Mouse (Mus musculus): Measurements from ENCODE around the gene Stx18. TPM values are rescaled to one million over a fixed set of nuclear protein-coding genes. Genes with fewer than 3 reads are reported as not detected.

Stx18 gene
- polyA plus RNA-seq, 1 experiment = 15.3 TPM

DNA sequence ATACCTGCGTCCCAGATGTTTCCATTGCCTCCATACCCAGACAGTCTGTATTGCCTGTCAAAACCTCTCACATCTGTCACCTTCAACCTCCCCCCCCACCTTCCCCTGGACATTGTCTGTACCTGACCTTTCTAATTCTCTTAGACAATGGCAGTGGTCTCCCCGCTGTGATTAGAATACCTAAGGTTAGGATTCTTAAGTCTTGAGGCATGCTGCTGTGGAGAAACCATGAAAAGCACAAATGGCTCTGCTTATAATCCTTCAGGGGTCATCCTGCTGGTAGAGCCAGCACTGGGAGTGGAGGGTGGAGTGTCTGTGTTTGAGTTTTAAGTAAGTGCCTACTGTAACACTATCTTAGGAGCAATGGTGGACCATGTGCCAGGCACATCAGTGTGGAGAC is 64.4 kb downstream of the Stx18 start:
- Histone ChIP-seq H3K4me1 (ENCODE audit: control insufficient read depth, insufficient read depth, low read length) (no peaks in the 10 kb centered on the region), H3K36me3 (ENCODE audit: control insufficient read depth, insufficient read depth, low read length, poor library complexity, severe bottlenecking) (no peaks in the 10 kb centered on the region), H3K9me3 (replicated peaks; ENCODE audit: control insufficient read depth, insufficient read depth, low read length, poor library complexity, severe bottlenecking) (no peaks in the 10 kb centered on the region), H3K27me3 (ENCODE audit: control insufficient read depth, insufficient read depth, low read length, poor library complexity, severe bottlenecking) (no peaks in the 10 kb centered on the region), H3K4me3 (ENCODE audit: low read depth, low read length) (no peak overlapping the region), H3K27ac (ENCODE audit: insufficient read depth, low read length) (no peak overlapping the region), H3K9ac (ENCODE audit: low read depth, poor library complexity, severe bottlenecking) (no peak overlapping the region)
- TF ChIP-seq CTCF (IDR thresholded peaks at IDR 0.05; ENCODE audit: low read depth, low read length) (no peak), EP300 (IDR thresholded peaks at IDR 0.05; ENCODE audit: insufficient read depth, low read depth, low read length) (no peak), POLR2A (IDR thresholded peaks at IDR 0.05; ENCODE audit: insufficient read depth, low read length) (no peak)

DNA sequence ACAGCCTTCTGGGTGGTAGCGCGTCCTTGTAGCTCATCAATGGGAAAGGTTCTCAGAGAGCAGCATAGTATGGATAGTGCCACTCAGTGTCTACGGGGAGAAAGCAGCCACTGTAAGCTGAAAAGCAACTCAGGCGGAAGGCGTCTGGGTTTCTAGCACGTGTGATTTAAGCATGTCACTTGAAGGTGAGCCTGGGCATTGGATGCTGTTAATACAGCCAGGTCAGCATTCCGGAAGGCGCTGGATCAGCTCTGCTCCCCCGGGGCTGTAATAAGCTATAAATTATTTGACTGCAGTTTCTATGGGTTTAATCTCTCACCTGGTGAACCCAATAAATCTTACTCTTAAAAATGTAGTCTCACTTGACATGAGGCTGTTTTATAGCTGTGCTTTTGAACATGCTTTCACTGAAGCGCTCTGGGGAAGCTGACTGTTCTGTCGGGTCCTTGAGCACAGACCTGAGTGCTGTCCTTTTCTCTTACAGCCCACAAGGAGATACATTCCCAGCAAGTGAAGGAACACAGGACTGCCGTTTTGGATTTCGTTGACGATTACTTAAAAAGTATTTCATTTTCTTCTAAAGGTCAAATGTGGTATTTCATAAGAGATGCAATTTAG is 67.6 kb downstream of the Stx18 start:
- Histone ChIP-seq H3K27ac (ENCODE audit: insufficient read depth, low read length) (no peak overlapping the region), H3K4me1 (ENCODE audit: control insufficient read depth, insufficient read depth, low read length) (no peaks in the 10 kb centered on the region)
- TF ChIP-seq POLR2A (IDR thresholded peaks at IDR 0.05; ENCODE audit: insufficient read depth, low read length) = no peak
- TF ChIP-seq EP300 (IDR thresholded peaks at IDR 0.05; ENCODE audit: insufficient read depth, low read depth, low read length) = no peak
- TF ChIP-seq CTCF (IDR thresholded peaks at IDR 0.05; ENCODE audit: low read depth, low read length) = no peak

GRCm38 (mm10) chr5:38106807-38107206 is 68.3 kb downstream of the Stx18 start:
- Histone ChIP-seq H3K9me3 (replicated peaks; ENCODE audit: control insufficient read depth, insufficient read depth, low read length, poor library complexity, severe bottlenecking) (no peaks in the 10 kb centered on the region), H3K27ac (ENCODE audit: insufficient read depth, low read length) (no peak overlapping the region), H3K36me3 (ENCODE audit: control insufficient read depth, insufficient read depth, low read length, poor library complexity, severe bottlenecking) (no peaks in the 10 kb centered on the region), H3K27me3 (ENCODE audit: control insufficient read depth, insufficient read depth, low read length, poor library complexity, severe bottlenecking) (no peaks in the 10 kb centered on the region), H3K4me3 (ENCODE audit: low read depth, low read length) (no peak overlapping the region), H3K9ac (ENCODE audit: low read depth, poor library complexity, severe bottlenecking) (no peak overlapping the region), H3K4me1 (ENCODE audit: control insufficient read depth, insufficient read depth, low read length) (no peaks in the 10 kb centered on the region)
- TF ChIP-seq CTCF (IDR thresholded peaks at IDR 0.05; ENCODE audit: low read depth, low read length) (no peak), POLR2A (IDR thresholded peaks at IDR 0.05; ENCODE audit: insufficient read depth, low read length) (no peak), EP300 (IDR thresholded peaks at IDR 0.05; ENCODE audit: insufficient read depth, low read depth, low read length) (no peak)

More for the DNA sequence above, 67.6 kb downstream of the Stx18 start:
- Histone ChIP-seq H3K9me3 (replicated peaks; ENCODE audit: control insufficient read depth, insufficient read depth, low read length, poor library complexity, severe bottlenecking) (no peaks in the 10 kb centered on the region), H3K27me3 (ENCODE audit: control insufficient read depth, insufficient read depth, low read length, poor library complexity, severe bottlenecking) (no peaks in the 10 kb centered on the region), H3K4me3 (ENCODE audit: low read depth, low read length) (no peak overlapping the region), H3K9ac (ENCODE audit: low read depth, poor library complexity, severe bottlenecking) (no peak overlapping the region), H3K36me3 (ENCODE audit: control insufficient read depth, insufficient read depth, low read length, poor library complexity, severe bottlenecking) (no peaks in the 10 kb centered on the region)

- Histone ChIP-seq H3K27ac (ENCODE audit: insufficient read depth, low read length) (no peak overlapping the region), H3K9ac (ENCODE audit: low read depth, poor library complexity, severe bottlenecking) (no peak overlapping the region), H3K4me3 (ENCODE audit: low read depth, low read length) (no peak overlapping the region), H3K27me3 (ENCODE audit: control insufficient read depth, insufficient read depth, low read length, poor library complexity, severe bottlenecking) (no peaks in the 10 kb centered on the region), H3K4me1 (ENCODE audit: control insufficient read depth, insufficient read depth, low read length) (no peaks in the 10 kb centered on the region), H3K36me3 (ENCODE audit: control insufficient read depth, insufficient read depth, low read length, poor library complexity, severe bottlenecking) (no peaks in the 10 kb centered on the region), H3K9me3 (replicated peaks; ENCODE audit: control insufficient read depth, insufficient read depth, low read length, poor library complexity, severe bottlenecking) (no peaks in the 10 kb centered on the region)
- TF ChIP-seq CTCF (IDR thresholded peaks at IDR 0.05; ENCODE audit: low read depth, low read length) = no peak
- TF ChIP-seq EP300 (IDR thresholded peaks at IDR 0.05; ENCODE audit: insufficient read depth, low read depth, low read length) = no peak
- TF ChIP-seq POLR2A (IDR thresholded peaks at IDR 0.05; ENCODE audit: insufficient read depth, low read length) = no peak
These were observed 76.0 kb downstream of the Stx18 start for GRCm38 (mm10) chr5:38114526-38114925.

DNA sequence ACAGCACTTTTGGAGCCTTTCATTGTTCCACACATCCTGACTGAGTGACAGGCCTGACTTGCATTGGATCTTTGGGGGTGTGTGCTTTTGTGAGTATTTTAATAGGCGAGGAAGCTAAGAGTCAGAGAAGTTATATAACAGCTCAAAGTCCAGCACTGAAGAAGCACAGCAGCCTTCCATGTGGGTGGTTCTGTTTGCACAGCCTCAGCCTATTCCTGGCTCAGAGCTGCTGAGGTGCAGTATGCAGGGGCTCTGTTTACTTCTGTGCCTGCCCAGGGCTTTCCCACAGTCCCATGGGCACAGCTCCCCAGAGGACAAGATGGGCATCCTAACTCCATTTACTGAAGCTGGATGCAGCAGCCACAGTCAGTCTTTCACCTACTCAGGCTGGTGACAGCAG is 78.5 kb downstream of the Stx18 start:
- Histone ChIP-seq H3K27ac (ENCODE audit: insufficient read depth, low read length) (no peak overlapping the region), H3K9me3 (replicated peaks; ENCODE audit: control insufficient read depth, insufficient read depth, low read length, poor library complexity, severe bottlenecking) (no peaks in the 10 kb centered on the region), H3K9ac (ENCODE audit: low read depth, poor library complexity, severe bottlenecking) (no peak overlapping the region), H3K4me3 (ENCODE audit: low read depth, low read length) (no peak overlapping the region), H3K4me1 (ENCODE audit: control insufficient read depth, insufficient read depth, low read length) (no peaks in the 10 kb centered on the region), H3K36me3 (ENCODE audit: control insufficient read depth, insufficient read depth, low read length, poor library complexity, severe bottlenecking) (no peaks in the 10 kb centered on the region), H3K27me3 (ENCODE audit: control insufficient read depth, insufficient read depth, low read length, poor library complexity, severe bottlenecking) (no peaks in the 10 kb centered on the region)
- no peak for TF ChIP-seq POLR2A (IDR thresholded peaks at IDR 0.05; ENCODE audit: insufficient read depth, low read length)
- TF ChIP-seq CTCF (IDR thresholded peaks at IDR 0.05; ENCODE audit: low read depth, low read length) = no peak
- TF ChIP-seq EP300 (IDR thresholded peaks at IDR 0.05; ENCODE audit: insufficient read depth, low read depth, low read length) = no peak

GRCm38 (mm10) chr5:38119268-38119667 is 80.7 kb downstream of the Stx18 start:
- Histone ChIP-seq H3K27me3 (ENCODE audit: control insufficient read depth, insufficient read depth, low read length, poor library complexity, severe bottlenecking) (no peaks in the 10 kb centered on the region), H3K9ac (ENCODE audit: low read depth, poor library complexity, severe bottlenecking) (no peak overlapping the region), H3K9me3 (replicated peaks; ENCODE audit: control insufficient read depth, insufficient read depth, low read length, poor library complexity, severe bottlenecking) (no peaks in the 10 kb centered on the region), H3K36me3 (ENCODE audit: control insufficient read depth, insufficient read depth, low read length, poor library complexity, severe bottlenecking) (no peaks in the 10 kb centered on the region), H3K4me3 (ENCODE audit: low read depth, low read length) (no peak overlapping the region), H3K27ac (ENCODE audit: insufficient read depth, low read length) (no peak overlapping the region), H3K4me1 (ENCODE audit: control insufficient read depth, insufficient read depth, low read length) (no peaks in the 10 kb centered on the region)
- TF ChIP-seq EP300 (IDR thresholded peaks at IDR 0.05; ENCODE audit: insufficient read depth, low read depth, low read length) (no peak), CTCF (IDR thresholded peaks at IDR 0.05; ENCODE audit: low read depth, low read length) (no peak), POLR2A (IDR thresholded peaks at IDR 0.05; ENCODE audit: insufficient read depth, low read length) (no peak)

Measured in ES-Bruce4 (cell line).